Mouse (Mus musculus) kidney, embryonic 16.5 days (tissue): ENCODE measurements around the gene Myl6b. TPM values are rescaled to one million over a fixed set of nuclear protein-coding genes. Genes with fewer than 3 reads are reported as not detected.
"Not testable (repeated sequence)": the region's sequence is repeated elsewhere in the genome, so short reads cannot be mapped to it uniquely, and the experiment has no call there.

ENCODE experiments used
- ATAC-seq: fragments of 200-750 bp; cut with Nextera tagmentation; 2 replicates; pipeline ENCODE4 v1.8.0; 2017; ENCODE audit warnings: moderate TSS enrichment; ENCODE audit not compliant: low FRiP score, low TSS enrichment
- H3K27ac ChIP-seq: fragments of 300-500 bp; sonication (generic); 2 replicates; pipeline ENCODE4 v1.5.1; 2014; ENCODE audit warnings: low read length
- H3K27me3 ChIP-seq: fragments of 300-500 bp; sonication (generic); 2 replicates; pipeline ENCODE4 v1.6.1; 2014; ENCODE audit warnings: low read length, control low read depth, mixed read lengths; ENCODE audit not compliant: insufficient read depth
- H3K36me3 ChIP-seq: fragments of 300-500 bp; sonication (generic); 2 replicates; pipeline ENCODE4 v1.6.1; 2014; ENCODE audit warnings: low read length, control low read depth, mixed read lengths; ENCODE audit not compliant: insufficient read depth
- H3K4me1 ChIP-seq: fragments of 300-500 bp; sonication (generic); 2 replicates; pipeline ENCODE4 v1.6.1; 2014; ENCODE audit warnings: low read length, control low read depth, mixed read lengths; ENCODE audit not compliant: insufficient read depth
- H3K4me2 ChIP-seq: fragments of 300-500 bp; sonication (generic); replicated peaks from 2 replicates; pipeline ENCODE4 v1.6.1; 2014; ENCODE audit warnings: low read depth, low read length
- H3K4me3 ChIP-seq: fragments of 300-500 bp; sonication (generic); 2 replicates; pipeline ENCODE4 v1.5.1; 2014; ENCODE audit warnings: mild to moderate bottlenecking, low read length
- H3K9ac ChIP-seq: fragments of 300-500 bp; sonication (generic); replicated peaks from 2 replicates; pipeline ENCODE4 v1.6.1; 2014; ENCODE audit warnings: low read length
- H3K9me3 ChIP-seq: fragments of 300-500 bp; sonication (generic); 2 replicates; pipeline ENCODE4 v1.6.1; 2016; ENCODE audit warnings: low read length, control low read depth
- WGBS: fragments of 180-500 bp; shearing (Covaris S2); extraction: QIAGEN DNeasy Blood & Tissue Kit; methylation state at CpG from one replicate; pipeline ENCODE4 v1.1.7; 2014; 5-methylcytosine and 5-hydroxymethylcytosine counted together
- polyA plus RNA-seq: library from polyadenylated mRNA; unstranded; fragments of >200 nt; fragmentation: Nextera tagmentation; extraction: Ambion mirVana; gene quantifications from 2 replicates; pipeline ENCODE4 v1.2.1, GENCODE M21; 2015

Myl6b gene
- polyA plus RNA-seq, 1 experiment from 2014 or later = 5.7 TPM

DNA sequence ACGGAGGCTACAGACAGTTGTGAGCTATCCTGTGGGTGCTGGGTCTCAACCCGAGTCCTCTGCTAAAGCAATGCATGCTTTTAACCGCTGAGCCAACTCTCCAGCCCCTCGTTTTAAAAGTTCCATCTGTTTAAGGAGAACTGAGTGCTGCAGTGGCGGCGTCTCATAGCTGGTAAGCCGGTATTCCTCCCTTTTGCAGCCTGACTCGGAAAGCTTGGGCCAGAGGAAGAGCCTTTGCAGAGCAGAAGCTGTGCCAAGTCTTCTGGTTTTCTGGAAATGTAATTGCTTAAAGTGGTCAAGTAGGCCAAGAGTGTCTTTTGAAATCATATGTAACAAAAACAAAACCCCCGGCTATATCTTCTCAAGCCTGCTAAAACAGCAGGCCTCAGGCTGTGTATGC, 9.8 kb upstream of the Myl6b start:
- Histone ChIP-seq H3K27ac (no peak overlapping the region), H3K4me2 (no peak overlapping the region), H3K36me3 (peaks cover 11% of the 10 kb centered on the region; the same call in 1 of the 2 replicates), H3K9me3 (no peaks in the 10 kb centered on the region), H3K4me1 (peaks cover 7% of the 10 kb centered on the region; the same call in 1 of the 2 replicates), H3K4me3 (no peak overlapping the region), H3K27me3 (no peaks in the 10 kb centered on the region), H3K9ac (no peak overlapping the region)
- 66% methylated on average over 9 of the region's 9 CpGs for WGBS
- ATAC-seq = no peak

DNA sequence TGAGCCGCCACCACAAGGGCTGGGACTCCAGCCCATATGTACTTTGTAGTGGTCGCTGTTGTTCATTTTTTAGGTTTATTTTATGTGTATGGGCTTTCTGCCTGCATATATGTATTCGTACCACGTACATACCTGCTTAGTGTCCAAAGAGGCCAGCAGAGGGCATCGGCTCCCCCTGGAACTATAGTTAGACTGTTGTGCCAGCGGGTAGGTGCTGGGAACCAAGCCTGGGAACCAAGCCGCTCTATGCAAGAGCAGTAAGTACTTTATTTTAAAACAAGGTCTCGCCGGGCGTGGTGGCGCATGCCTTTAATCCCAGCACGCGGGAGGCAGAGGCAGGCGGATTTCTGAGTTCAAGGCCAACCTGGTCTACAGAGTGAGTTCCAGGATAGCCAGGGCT, 7.5 kb upstream of the Myl6b start:
- H3K4me3 ChIP-seq = no peak overlapping the region
- 98% methylated on average over 14 of the region's 14 CpGs for WGBS
- H3K36me3 ChIP-seq = no peaks in the 10 kb centered on the region
- no peaks in the 10 kb centered on the region for H3K27me3 ChIP-seq
- H3K9ac ChIP-seq = no peak overlapping the region
- no peak overlapping the region for H3K27ac ChIP-seq
- no peaks in the 10 kb centered on the region for H3K9me3 ChIP-seq
- peaks cover 7% of the 10 kb centered on the region; the same call in 1 of the 2 replicates for H3K4me1 ChIP-seq
- ATAC-seq = no peak
- H3K4me2 ChIP-seq = no peak overlapping the region

DNA sequence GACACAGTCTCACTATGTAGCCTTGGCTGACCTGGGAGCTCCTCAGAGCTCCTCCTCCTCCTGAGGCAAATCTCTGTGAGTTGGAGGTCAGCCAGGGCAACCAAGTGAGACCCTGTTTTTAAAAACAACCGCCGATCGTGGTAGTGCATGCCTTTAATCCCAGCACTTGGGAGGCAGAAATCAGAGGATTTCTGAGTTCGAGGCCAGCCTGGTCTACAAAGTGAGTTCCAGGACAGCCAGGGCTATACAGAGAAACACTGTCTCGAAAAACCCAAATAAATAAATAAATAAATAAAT, 6.8 kb upstream of the Myl6b start:
- H3K9me3 ChIP-seq, ATAC-seq, H3K36me3 ChIP-seq, H3K4me1 ChIP-seq, H3K9ac ChIP-seq, H3K4me3 ChIP-seq, H3K27me3 ChIP-seq, H3K4me2 ChIP-seq, H3K27ac ChIP-seq: not testable (repeated sequence)
- WGBS = 73% methylated on average over 5 of the region's 5 CpGs

DNA sequence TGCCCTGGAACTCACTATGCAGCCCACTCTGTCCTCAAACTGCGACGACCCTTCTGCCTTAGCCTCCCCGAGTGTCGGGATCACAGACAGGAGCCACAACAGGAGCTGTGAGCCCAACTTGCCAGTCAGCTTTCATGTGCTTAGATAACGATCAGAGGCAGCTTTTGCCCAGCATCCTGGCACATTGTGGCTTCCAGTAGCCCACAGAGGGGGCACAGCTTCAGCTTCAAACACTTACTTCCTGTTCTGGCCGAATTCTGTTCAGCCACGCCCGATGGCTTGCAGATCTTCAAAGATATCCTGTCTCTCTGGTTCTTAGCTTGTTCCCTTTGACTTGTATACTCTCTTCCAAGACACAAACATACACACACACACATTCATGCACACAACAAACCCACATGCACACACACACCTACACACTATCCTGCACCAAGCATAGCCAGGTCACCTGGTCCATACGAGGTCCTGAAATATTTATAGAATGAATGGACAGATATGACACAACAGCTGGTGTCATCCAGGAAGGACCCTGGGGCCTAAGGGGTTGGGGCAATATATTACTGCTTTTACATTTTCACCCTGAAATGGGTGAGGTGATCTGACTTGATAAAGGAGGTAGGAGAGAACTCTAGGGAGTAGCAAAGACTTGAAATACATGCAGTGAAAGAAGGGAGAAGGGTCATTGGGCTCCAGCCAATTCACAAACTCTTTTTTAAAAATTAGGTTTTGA, 6.3 kb upstream of the Myl6b start:
- Histone ChIP-seq H3K4me3 (no peak overlapping the region), H3K27ac (no peak overlapping the region), H3K4me1 (peaks cover 7% of the 10 kb centered on the region; the same call in 1 of the 2 replicates), H3K4me2 (no peak overlapping the region), H3K36me3 (no peaks in the 10 kb centered on the region), H3K9ac (0 out of 2 replicates have a peak overlapping the region, but pooled peaks have one; percentile 29), H3K9me3 (no peaks in the 10 kb centered on the region), H3K27me3 (no peaks in the 10 kb centered on the region)
- ATAC-seq = no peak
- WGBS = 69% methylated on average over 9 of the region's 9 CpGs

DNA sequence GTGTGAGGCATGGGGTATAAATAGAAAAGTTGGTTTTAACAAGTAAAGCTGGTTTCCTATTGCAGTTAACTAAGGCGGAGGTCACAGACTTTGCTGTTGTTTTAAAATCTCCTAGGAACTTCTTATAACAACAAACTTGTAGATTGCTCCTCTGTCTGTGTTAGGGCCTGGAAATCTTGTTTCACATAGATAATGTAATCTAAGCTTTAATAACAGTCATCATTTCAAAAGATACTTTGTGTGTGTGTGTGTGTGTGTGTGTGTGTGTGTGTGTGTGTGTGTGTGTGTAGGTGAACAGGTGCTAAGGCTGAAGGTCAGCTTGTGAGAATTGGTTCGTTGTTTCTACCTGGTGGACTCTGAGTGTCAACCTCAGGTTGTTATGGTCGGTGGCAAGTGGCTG, 5.5 kb upstream of the Myl6b start:
- no peaks in the 10 kb centered on the region for H3K27me3 ChIP-seq
- no peak for ATAC-seq

DNA sequence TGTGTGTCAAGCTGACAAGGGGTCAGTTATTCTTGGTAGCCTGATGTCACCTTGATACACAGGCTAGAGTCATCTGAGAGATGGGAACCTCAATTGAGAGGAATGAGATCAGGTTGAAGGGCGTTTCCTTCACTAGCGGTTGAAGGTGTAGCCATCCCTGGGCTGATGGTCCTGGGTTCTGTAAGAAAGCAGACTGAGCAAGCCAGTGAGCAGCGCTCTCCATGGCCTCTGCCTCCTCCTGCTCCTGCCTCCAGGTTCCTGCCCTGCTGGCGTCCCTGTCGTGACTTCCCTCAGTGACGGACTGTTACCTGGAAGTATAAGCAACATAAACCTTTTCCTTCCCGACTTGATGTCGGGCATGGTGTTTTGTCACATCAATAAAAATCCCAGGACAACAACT, 5.0 kb upstream of the Myl6b start:
- H3K9ac ChIP-seq = no peak overlapping the region
- no peak overlapping the region for H3K27ac ChIP-seq
- no peaks in the 10 kb centered on the region for H3K27me3 ChIP-seq
- H3K4me3 ChIP-seq = no peak overlapping the region
- no peaks in the 10 kb centered on the region for H3K36me3 ChIP-seq
- H3K4me1 ChIP-seq = peaks cover 7% of the 10 kb centered on the region; the same call in 1 of the 2 replicates
- 74% methylated on average over 8 of the region's 8 CpGs for WGBS
- no peaks in the 10 kb centered on the region for H3K9me3 ChIP-seq
- ATAC-seq = no peak
- H3K4me2 ChIP-seq = no peak overlapping the region

More for the DNA sequence above, 5.5 kb upstream of the Myl6b start:
- H3K27ac ChIP-seq = no peak overlapping the region
- WGBS = 77% methylated on average over 3 of the region's 3 CpGs
- H3K36me3 ChIP-seq = no peaks in the 10 kb centered on the region
- H3K9me3 ChIP-seq = no peaks in the 10 kb centered on the region
- no peak overlapping the region for H3K4me3 ChIP-seq
- H3K4me1 ChIP-seq = peaks cover 7% of the 10 kb centered on the region; the same call in 1 of the 2 replicates
- no peak overlapping the region for H3K9ac ChIP-seq
- no peak overlapping the region for H3K4me2 ChIP-seq

DNA sequence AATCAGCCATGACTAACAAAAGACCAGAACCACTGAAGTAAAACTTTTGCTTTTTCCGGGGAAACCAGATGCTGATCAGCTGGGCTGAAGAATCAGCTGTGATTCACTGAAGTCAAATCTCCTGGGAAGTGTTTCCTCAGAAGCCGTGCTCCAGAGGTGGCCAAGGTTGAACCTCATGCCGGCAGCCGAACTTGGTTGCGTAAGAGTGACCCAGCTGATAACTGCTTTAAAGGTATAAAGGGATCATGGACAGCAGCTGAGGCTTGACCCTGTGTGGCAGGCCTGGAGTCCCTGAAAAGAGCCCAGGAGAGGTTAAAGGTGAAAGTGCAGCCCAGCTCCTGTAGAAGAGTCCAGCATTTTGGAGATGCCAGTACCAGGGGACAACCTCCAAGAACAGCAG, 3.9 kb upstream of the Myl6b start:
- no peak for ATAC-seq
- H3K4me1 ChIP-seq = peaks cover 17% of the 10 kb centered on the region
- H3K4me3 ChIP-seq = no peak overlapping the region
- no peak overlapping the region for H3K4me2 ChIP-seq
- no peaks in the 10 kb centered on the region for H3K9me3 ChIP-seq
- no peak overlapping the region for H3K27ac ChIP-seq
- 74% methylated on average over 5 of the region's 5 CpGs for WGBS
- H3K36me3 ChIP-seq = no peaks in the 10 kb centered on the region
- no peaks in the 10 kb centered on the region for H3K27me3 ChIP-seq
- H3K9ac ChIP-seq = no peak overlapping the region

DNA sequence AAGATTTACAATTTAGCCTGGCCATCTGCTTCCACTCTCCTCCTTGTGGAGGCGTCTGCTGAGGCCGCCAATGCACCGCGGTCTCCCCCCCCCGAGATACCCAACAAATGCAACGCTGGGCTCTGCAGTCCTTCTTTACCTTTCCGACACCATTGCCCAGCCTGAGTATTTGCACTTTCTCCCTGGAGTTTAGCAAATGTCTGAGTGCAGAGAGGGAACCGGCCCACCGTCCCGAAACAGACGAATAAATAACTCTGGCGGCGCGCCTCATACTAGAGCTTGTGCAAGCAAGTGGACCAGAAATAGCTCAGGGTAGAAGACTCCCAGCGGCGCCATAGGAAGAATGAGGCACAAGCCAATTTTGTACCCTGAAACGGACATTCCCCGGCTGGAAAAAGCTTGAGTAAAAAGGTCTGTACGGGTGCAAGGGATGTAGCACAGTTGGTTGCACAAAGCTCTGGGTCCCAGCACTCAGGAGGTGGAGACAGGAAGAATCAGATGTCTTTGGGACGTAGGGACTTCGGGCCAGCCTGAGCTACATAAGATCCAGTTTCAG, 709 bp upstream of the Myl6b start:
- peak overlapping the region; percentile 74 for H3K9ac ChIP-seq
- under 1% methylated on average over 21 of the region's 21 CpGs for WGBS
- H3K4me1 ChIP-seq = peaks cover 25% of the 10 kb centered on the region
- H3K9me3 ChIP-seq = no peaks in the 10 kb centered on the region
- peak overlapping the region; percentile 70 for H3K4me3 ChIP-seq
- peak overlapping the region; percentile 86 for H3K4me2 ChIP-seq
- peak overlapping the region; percentile 95 for H3K27ac ChIP-seq
- peak; percentile 18; the same call in 1 of the 2 replicates for ATAC-seq
- H3K27me3 ChIP-seq = no peaks in the 10 kb centered on the region
- H3K36me3 ChIP-seq = no peaks in the 10 kb centered on the region

DNA sequence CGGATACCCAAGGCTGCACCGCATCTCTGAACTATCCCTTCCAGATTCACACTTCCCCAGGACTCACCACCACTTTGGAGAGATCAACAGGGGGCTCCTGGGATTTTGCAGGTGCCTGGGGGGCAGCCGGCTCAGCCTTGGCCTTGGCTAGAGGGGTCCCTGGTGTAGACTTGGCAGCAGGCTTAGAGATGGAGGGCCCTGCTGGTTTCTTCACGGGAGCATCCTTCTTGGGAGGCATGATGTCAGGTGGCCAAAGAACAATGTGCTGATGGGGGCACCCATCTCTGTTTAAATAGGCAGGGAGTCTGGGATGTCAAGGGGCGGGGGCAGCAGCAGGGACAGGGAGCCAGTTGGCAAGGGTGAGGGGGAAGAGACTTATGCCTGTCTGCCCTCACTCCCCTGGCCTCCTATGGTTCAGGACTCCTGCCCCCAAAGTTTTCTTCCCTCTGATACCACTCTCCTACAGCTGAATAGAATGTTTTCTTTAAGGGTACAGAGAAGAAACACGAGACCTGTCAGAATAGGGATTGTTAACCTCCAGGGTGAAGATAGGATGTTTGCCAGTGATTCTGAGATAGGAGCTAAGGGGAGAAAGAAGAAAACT, 1.2 kb downstream of the Myl6b start:
- Histone ChIP-seq H3K27ac (no peak overlapping the region), H3K9me3 (no peaks in the 10 kb centered on the region), H3K4me3 (no peak overlapping the region), H3K27me3 (no peaks in the 10 kb centered on the region), H3K4me2 (no peak overlapping the region), H3K36me3 (no peaks in the 10 kb centered on the region), H3K9ac (peak overlapping the region; percentile 16; the same call in 1 of the 2 replicates), H3K4me1 (peaks cover 26% of the 10 kb centered on the region)
- WGBS = 47% methylated on average over 6 of the region's 6 CpGs
- ATAC-seq = no peak

DNA sequence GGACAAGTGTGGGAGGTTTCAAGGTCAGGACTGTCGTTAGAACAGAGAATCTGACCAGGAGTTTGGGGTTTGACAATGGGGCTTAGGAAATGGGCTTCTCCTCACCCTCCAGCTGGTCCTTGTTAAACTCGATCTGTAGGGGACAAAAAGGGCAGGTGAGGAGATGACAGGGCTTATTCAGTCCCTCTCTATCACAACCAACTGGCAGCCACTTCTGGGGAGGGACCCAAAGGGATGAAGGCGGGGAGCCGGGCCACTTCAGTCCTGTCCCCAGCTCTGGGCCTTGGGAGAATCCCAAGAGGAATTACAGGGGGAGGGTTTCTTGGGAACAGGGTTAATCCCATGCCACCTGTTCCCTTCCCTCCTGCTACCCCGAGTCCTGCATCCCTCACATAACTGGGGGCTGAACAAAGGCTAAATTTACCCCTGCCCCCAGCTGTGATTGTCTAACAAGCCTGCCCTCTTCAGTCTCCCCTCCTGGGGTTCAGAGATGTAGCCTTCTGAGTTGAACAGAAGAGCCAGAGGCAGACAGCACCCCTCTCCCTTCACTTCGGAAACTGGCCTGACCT, 1.9 kb downstream of the Myl6b start:
- no peak overlapping the region for H3K9ac ChIP-seq
- H3K27ac ChIP-seq = no peak overlapping the region
- no peaks in the 10 kb centered on the region for H3K27me3 ChIP-seq
- H3K36me3 ChIP-seq = peaks cover 2% of the 10 kb centered on the region; the same call in 1 of the 2 replicates
- H3K4me3 ChIP-seq = no peak overlapping the region
- H3K4me2 ChIP-seq = no peak overlapping the region
- no peak for ATAC-seq
- peaks cover 32% of the 10 kb centered on the region for H3K4me1 ChIP-seq
- WGBS = 38% methylated on average over 6 of the region's 6 CpGs
- no peaks in the 10 kb centered on the region for H3K9me3 ChIP-seq
